Mouse (Mus musculus): Measurements from ENCODE around the gene Tnrc6c. TPM values are rescaled to one million over a fixed set of nuclear protein-coding genes. Genes with fewer than 3 reads are reported as not detected.

Gene Tnrc6c
- polyA plus RNA-seq, 1 experiment from 2014 or later = 7.4 TPM

GRCm38 (mm10) chr11:117625196-117625595 lies 28.9 kb upstream of the Tnrc6c start:
- Histone ChIP-seq H3K4me1 (peaks cover 19% of the 10 kb centered on the region), H3K36me3 (no peaks in the 10 kb centered on the region), H3K27me3 (ENCODE audit: insufficient read depth, poor library complexity, severe bottlenecking) (peaks cover 41% of the 10 kb centered on the region), H3K9me3 (no peaks in the 10 kb centered on the region), H3K4me3 (no peak overlapping the region), H3K27ac (no peak overlapping the region)
- WGBS = 75% methylated on average over 4 of the region's 4 CpGs
- no peak for DNase-seq (ENCODE audit: low spot score)

DNA sequence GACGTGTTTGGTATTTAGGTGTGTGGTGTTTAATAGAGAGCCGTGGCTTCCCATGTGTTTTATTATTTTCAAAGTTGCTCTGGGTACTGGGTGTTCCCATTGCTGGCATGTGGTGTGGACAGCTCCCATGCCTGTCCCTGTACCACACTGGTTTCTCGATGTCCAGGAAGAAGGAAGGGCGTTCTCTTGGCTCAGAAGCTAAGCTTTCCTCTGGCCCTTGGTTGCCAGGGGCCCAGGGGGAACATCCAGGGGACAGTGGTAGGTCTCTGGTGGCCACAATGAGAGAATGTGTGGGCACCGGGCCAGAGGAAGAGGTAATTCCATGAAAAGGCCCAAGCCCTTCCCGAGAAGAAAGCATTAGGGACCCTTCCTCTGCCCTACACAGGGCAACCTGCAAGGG lies 27.5 kb upstream of the Tnrc6c start:
- peaks cover 41% of the 10 kb centered on the region for H3K27me3 ChIP-seq (ENCODE audit: insufficient read depth, poor library complexity, severe bottlenecking)
- 65% methylated on average over 6 of the region's 6 CpGs for WGBS
- H3K36me3 ChIP-seq = no peaks in the 10 kb centered on the region
- H3K27ac ChIP-seq = no peak overlapping the region
- H3K4me1 ChIP-seq = peaks cover 19% of the 10 kb centered on the region
- no peak overlapping the region for H3K4me3 ChIP-seq
- no peaks in the 10 kb centered on the region for H3K9me3 ChIP-seq
- DNase-seq (ENCODE audit: low spot score) = no peak

DNA sequence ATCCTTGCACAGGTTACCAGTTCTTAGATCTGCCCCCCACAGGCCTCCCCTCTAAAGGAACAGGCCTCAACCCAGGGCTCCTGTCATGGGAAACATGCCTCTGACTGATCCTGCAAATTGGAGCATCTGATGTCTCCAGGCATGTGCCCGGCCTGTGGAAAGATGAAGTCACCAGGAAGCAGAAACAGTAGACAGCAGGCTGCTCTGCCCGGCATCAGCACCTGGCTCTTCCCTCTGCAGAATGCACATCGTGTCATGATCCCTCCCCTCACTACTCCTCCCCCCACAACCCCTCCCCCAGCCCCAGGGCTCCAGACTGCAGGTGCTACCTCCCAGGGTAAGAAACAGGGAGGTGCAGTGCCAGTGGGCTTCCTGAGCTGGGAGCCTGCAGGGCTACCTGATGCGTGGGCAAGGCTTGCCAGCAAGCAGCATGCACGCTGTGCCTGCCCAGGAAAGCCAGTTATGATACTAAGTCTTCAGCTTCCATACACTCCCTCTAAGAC lies 27.0 kb upstream of the Tnrc6c start:
- H3K27me3 ChIP-seq (ENCODE audit: insufficient read depth, poor library complexity, severe bottlenecking) = peaks cover 41% of the 10 kb centered on the region
- H3K36me3 ChIP-seq = no peaks in the 10 kb centered on the region
- no peak for DNase-seq (ENCODE audit: low spot score)
- H3K27ac ChIP-seq = no peak overlapping the region
- WGBS = 16% methylated on average over 5 of the region's 5 CpGs
- H3K9me3 ChIP-seq = no peaks in the 10 kb centered on the region
- H3K4me1 ChIP-seq = peaks cover 19% of the 10 kb centered on the region
- H3K4me3 ChIP-seq = no peak overlapping the region

GRCm38 (mm10) chr11:117627746-117628311 lies 26.3 kb upstream of the Tnrc6c start:
- Histone ChIP-seq H3K27me3 (ENCODE audit: insufficient read depth, poor library complexity, severe bottlenecking) (peaks cover 41% of the 10 kb centered on the region), H3K9me3 (no peaks in the 10 kb centered on the region), H3K4me3 (peak overlapping the region; percentile 27), H3K4me1 (peaks cover 19% of the 10 kb centered on the region), H3K36me3 (no peaks in the 10 kb centered on the region), H3K27ac (peak overlapping the region; percentile 70; the same call in 1 of the 2 replicates)
- 7% methylated on average over 9 of the region's 9 CpGs for WGBS
- no peak for DNase-seq (ENCODE audit: low spot score)

GRCm38 (mm10) chr11:117628312-117628779 lies 25.7 kb upstream of the Tnrc6c start:
- peaks cover 23% of the 10 kb centered on the region for H3K4me1 ChIP-seq
- no peaks in the 10 kb centered on the region for H3K36me3 ChIP-seq
- H3K27ac ChIP-seq = peak overlapping the region; percentile 70; the same call in 1 of the 2 replicates
- DNase-seq (ENCODE audit: low spot score) = no peak
- peak overlapping the region; percentile 27 for H3K4me3 ChIP-seq
- H3K9me3 ChIP-seq = no peaks in the 10 kb centered on the region
- 7% methylated on average over 9 of the region's 9 CpGs for WGBS
- peaks cover 46% of the 10 kb centered on the region for H3K27me3 ChIP-seq (ENCODE audit: insufficient read depth, poor library complexity, severe bottlenecking)

DNA sequence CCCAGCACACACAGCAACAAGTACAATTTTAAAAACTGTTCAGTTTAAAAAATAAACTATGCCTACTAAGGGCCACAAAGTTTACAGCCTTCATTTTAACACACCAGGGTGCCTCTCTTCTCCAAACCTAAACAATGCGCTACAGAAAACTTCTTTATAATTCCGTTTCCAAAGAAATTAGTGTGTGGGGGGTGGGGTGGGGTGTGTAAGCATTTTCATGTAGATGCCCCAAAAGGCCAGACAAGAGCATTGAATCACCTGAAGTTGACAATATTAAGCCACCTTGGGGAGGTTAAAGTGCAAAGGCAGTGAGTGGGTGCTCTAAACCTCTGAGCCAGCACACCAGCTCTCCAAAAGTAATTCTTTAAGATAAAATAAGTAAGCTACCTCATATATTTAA lies 24.2 kb upstream of the Tnrc6c start:
- H3K4me3 ChIP-seq = no peak overlapping the region
- no peak for DNase-seq (ENCODE audit: low spot score)
- peaks cover 54% of the 10 kb centered on the region for H3K27me3 ChIP-seq (ENCODE audit: insufficient read depth, poor library complexity, severe bottlenecking)
- H3K9me3 ChIP-seq = no peaks in the 10 kb centered on the region
- H3K36me3 ChIP-seq = no peaks in the 10 kb centered on the region
- WGBS = 85% methylated on average over 2 of the region's 2 CpGs
- H3K4me1 ChIP-seq = peaks cover 30% of the 10 kb centered on the region
- no peak overlapping the region for H3K27ac ChIP-seq

GRCm38 (mm10) chr11:117630868-117631565 lies 23.1 kb upstream of the Tnrc6c start:
- Histone ChIP-seq H3K4me1 (peaks cover 32% of the 10 kb centered on the region), H3K4me3 (no peak overlapping the region), H3K9me3 (no peaks in the 10 kb centered on the region), H3K27ac (no peak overlapping the region), H3K36me3 (no peaks in the 10 kb centered on the region), H3K27me3 (ENCODE audit: insufficient read depth, poor library complexity, severe bottlenecking) (peaks cover 47% of the 10 kb centered on the region)
- no peak for DNase-seq (ENCODE audit: low spot score)
- WGBS = 89% methylated on average over 10 of the region's 11 CpGs

GRCm38 (mm10) chr11:117633310-117633709 lies 20.8 kb upstream of the Tnrc6c start:
- no peak for DNase-seq (ENCODE audit: low spot score)
- no peak overlapping the region for H3K4me3 ChIP-seq
- H3K27ac ChIP-seq = peak overlapping the region; percentile 36; the same call in 1 of the 2 replicates
- H3K36me3 ChIP-seq = no peaks in the 10 kb centered on the region
- 75% methylated on average over 3 of the region's 3 CpGs for WGBS
- peaks cover 28% of the 10 kb centered on the region for H3K4me1 ChIP-seq
- peaks cover 25% of the 10 kb centered on the region for H3K27me3 ChIP-seq (ENCODE audit: insufficient read depth, poor library complexity, severe bottlenecking)
- no peaks in the 10 kb centered on the region for H3K9me3 ChIP-seq

DNA sequence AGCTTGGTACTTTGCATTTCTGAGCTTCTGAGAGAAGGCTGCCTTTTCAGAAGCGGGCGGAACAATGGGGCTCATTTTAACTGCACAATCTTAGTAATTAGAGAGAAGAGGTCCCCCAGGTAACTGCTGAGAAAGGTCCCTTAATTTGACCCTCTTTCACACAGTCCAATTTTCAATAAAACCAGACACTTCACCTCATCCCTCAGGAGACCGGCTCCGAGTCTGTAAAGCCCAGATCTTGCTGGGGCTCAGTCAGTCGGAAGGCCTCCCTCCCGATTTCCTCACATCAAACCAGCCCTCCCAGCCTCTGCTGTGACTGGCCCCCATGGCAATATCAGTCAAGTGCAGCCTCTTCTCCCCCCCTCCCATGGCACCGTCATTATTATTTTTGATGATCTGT lies 15.7 kb upstream of the Tnrc6c start:
- Histone ChIP-seq H3K4me3 (no peak overlapping the region), H3K36me3 (no peaks in the 10 kb centered on the region), H3K27ac (no peak overlapping the region), H3K27me3 (ENCODE audit: insufficient read depth, poor library complexity, severe bottlenecking) (peaks cover 14% of the 10 kb centered on the region), H3K4me1 (peaks cover 38% of the 10 kb centered on the region), H3K9me3 (no peaks in the 10 kb centered on the region)
- 37% methylated on average over 7 of the region's 7 CpGs for WGBS
- DNase-seq (ENCODE audit: low spot score) = no peak

- Histone ChIP-seq H3K4me3 (no peak overlapping the region), H3K27me3 (ENCODE audit: insufficient read depth, poor library complexity, severe bottlenecking) (peaks cover 11% of the 10 kb centered on the region), H3K27ac (no peak overlapping the region), H3K9me3 (no peaks in the 10 kb centered on the region), H3K4me1 (peaks cover 34% of the 10 kb centered on the region), H3K36me3 (no peaks in the 10 kb centered on the region)
- 47% methylated on average over 11 of the region's 11 CpGs for WGBS
- no peak for DNase-seq (ENCODE audit: low spot score)
Observed at GRCm38 (mm10) chr11:117638809-117639208, 15.3 kb upstream of the Tnrc6c start.

DNA sequence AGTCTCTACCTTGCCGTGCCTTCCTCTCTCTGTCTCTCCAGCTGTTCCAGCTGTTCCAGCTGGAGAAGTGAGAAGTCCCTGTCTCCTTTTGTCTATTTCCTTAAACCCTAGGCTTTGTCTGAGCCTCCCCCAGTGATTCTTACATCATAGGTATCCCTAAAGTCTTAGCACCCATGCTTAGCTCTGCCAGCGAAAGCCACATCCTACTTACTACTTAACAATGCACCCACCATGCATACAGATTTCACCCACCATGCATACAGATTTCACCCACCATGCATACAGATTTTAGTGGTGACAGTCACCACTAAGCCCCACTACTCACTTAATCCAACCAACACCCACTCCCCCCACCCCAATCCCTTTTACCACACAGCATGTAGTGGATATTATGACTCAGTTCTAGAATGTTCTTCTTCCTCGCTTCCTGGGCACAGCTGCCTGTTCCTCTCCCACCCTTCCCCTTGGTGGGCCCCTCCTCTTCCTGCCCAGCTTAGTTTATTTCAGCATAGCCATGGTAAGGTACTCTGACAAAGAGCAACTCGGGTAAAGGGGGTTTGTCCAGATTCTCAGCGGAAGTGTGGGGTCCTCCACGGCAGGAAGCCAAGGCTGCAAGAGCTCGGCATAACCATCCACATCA lies 14.6 kb upstream of the Tnrc6c start:
- WGBS = 76% methylated on average over 7 of the region's 7 CpGs
- Histone ChIP-seq H3K27me3 (ENCODE audit: insufficient read depth, poor library complexity, severe bottlenecking) (peaks cover 7% of the 10 kb centered on the region; the same call in 1 of the 2 replicates), H3K27ac (no peak overlapping the region), H3K9me3 (no peaks in the 10 kb centered on the region), H3K4me1 (peaks cover 32% of the 10 kb centered on the region), H3K36me3 (no peaks in the 10 kb centered on the region), H3K4me3 (no peak overlapping the region)
- no peak for DNase-seq (ENCODE audit: low spot score)

DNA sequence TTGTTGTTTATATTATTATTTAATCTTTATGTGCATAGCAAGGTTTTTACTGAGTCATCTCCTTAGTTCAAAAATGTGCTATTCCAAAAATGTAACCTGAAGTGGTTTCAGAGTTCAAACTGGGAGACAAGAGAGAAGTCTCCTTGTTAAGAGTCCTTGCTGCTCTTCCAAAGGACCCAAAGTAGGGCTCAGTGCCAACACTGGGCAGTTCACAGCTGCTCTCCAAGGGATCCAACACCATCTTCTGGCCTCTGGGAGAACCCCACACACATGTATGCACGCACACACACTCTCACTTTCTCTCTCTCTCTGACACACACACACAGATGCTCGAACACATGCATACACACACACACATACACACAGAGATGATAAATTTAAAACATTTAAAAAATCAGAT lies 11.9 kb upstream of the Tnrc6c start:
- Histone ChIP-seq H3K4me1 (peaks cover 28% of the 10 kb centered on the region), H3K27ac (no peak overlapping the region), H3K27me3 (ENCODE audit: insufficient read depth, poor library complexity, severe bottlenecking) (peaks cover 12% of the 10 kb centered on the region; the same call in 1 of the 2 replicates), H3K36me3 (no peaks in the 10 kb centered on the region), H3K4me3 (no peak overlapping the region), H3K9me3 (no peaks in the 10 kb centered on the region)
- DNase-seq (ENCODE audit: low spot score) = no peak
- WGBS = 74% methylated on average over 2 of the region's 2 CpGs

GRCm38 (mm10) chr11:117643240-117643639 lies 10.8 kb upstream of the Tnrc6c start:
- WGBS = 60% methylated on average over 10 of the region's 10 CpGs
- no peak overlapping the region for H3K4me3 ChIP-seq

More at GRCm38 (mm10) chr11:117643240-117643639, 10.8 kb upstream of the Tnrc6c start:
- peak; percentile 71 for DNase-seq (ENCODE audit: low spot score)
- Histone ChIP-seq H3K4me1 (peaks cover 27% of the 10 kb centered on the region), H3K36me3 (no peaks in the 10 kb centered on the region), H3K9me3 (no peaks in the 10 kb centered on the region), H3K27me3 (ENCODE audit: insufficient read depth, poor library complexity, severe bottlenecking) (peaks cover 12% of the 10 kb centered on the region; the same call in 1 of the 2 replicates), H3K27ac (no peak overlapping the region)
